In the genomic region with DNA sequence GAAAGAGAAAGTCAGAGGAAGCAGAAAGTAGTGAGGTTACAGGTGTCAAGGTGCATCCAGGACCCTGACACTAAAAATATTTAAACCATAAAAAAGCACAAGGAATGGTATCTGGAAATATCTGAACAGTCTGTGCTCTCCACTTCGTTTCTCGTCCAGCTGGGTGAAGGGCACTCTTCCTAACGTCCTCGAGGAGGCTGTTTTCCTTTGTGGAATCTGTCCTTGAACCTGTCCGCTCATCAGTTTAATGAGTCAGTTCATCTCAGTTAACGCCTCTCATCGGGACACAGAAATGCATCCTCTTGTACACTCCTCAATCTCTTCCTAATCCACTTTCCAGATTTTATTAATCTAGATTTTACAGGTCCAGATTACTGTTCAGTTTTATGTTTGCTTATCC, we compare ENCODE assay signal across 28 mouse cellular contexts. TPM values are rescaled to one million over a fixed set of nuclear protein-coding genes. Genes with fewer than 3 reads are reported as not detected.
DNase-seq lines count a peak whose midpoint lies in the region; ATAC-seq and TF ChIP-seq lines count a peak whose summit lies in the region.
"Had no signal": no experiment of that assay in that cellular context is flagged by ENCODE, and none has a peak within 500 bp of the region (broad histone marks: within the 10 kb centered on the region; RNA-seq: fewer than 3 reads in every experiment).

No protein-coding gene starts in this region.

- no peak overlapping the region for H3K4me2 ChIP-seq in midbrain, postnatal 0 days (ENCODE audit: low read depth, low read length, poor library complexity, severe bottlenecking)
- H3K4me2 ChIP-seq: embryonic facial prominence, embryonic 13.5 days; embryonic facial prominence, embryonic 15.5 days; forebrain, embryonic 12.5 days had no signal

- no peaks in the 10 kb centered on the region for H3K9me3 ChIP-seq in midbrain, postnatal 0 days (ENCODE audit: low read length)
- H3K9me3 ChIP-seq: embryonic facial prominence, embryonic 13.5 days; embryonic facial prominence, embryonic 15.5 days; forebrain, embryonic 10.5 days; forebrain, embryonic 12.5 days had no signal

- H3K9ac ChIP-seq in midbrain, postnatal 0 days (replicated peaks; ENCODE audit: low read length, poor library complexity, severe bottlenecking), result no peak overlapping the region
- H3K9ac ChIP-seq: embryonic facial prominence, embryonic 13.5 days; embryonic facial prominence, embryonic 15.5 days; forebrain, embryonic 12.5 days had no signal

- 85% methylated on average over 7 of the region's 7 CpGs for WGBS in midbrain, postnatal 0 days

- no peak overlapping the region for H3K27ac ChIP-seq in midbrain, postnatal 0 days (ENCODE audit: low read depth, low read length)
- H3K27ac ChIP-seq: embryonic facial prominence, embryonic 13.5 days; embryonic facial prominence, embryonic 15.5 days; forebrain, embryonic 10.5 days; forebrain, embryonic 12.5 days had no signal

- H3K27me3 ChIP-seq in midbrain, postnatal 0 days (ENCODE audit: insufficient read depth, low read length), result no peaks in the 10 kb centered on the region
- H3K27me3 ChIP-seq: embryonic facial prominence, embryonic 13.5 days; forebrain, embryonic 12.5 days had no signal

- TF ChIP-seq CTCF in midbrain, postnatal 0 days (IDR thresholded peaks at IDR 0.05), result no peak

- DNase-seq in adrenal gland, adult (ENCODE audit: inconsistent age in 2 of 2, low spot score in 1 of 2), result peak; percentile 67 to 79
- DNase-seq in adrenal gland, postnatal 4 days (ENCODE audit: low spot score in 2 of 2), result no peak
- DNase-seq in adrenal gland, adult 8-10 months, result peak; percentile 41
- no peak for DNase-seq in adrenal gland, postnatal 25 days
- peak; percentile 71 for DNase-seq in testis, postnatal 14 days (ENCODE audit: low spot score)
- no peak for DNase-seq in testis, postnatal 10 days (ENCODE audit: low spot score)
- DNase-seq in adrenal gland, postnatal 36 days, result peak; percentile 22 to 51
- no peak for DNase-seq in midbrain, postnatal 0 days (ENCODE audit: low spot score)
- DNase-seq: B cell, adult 2 months; cerebellum, adult 11 months; cerebellum, adult 18-20 months; cerebellum, adult 8-10 months; cerebellum, adult 9-11 months; cerebellum, postnatal 14 days; cerebellum, postnatal 36 days; embryo, embryonic 11 days had no signal

- no peaks in the 10 kb centered on the region for H3K4me1 ChIP-seq in midbrain, postnatal 0 days (ENCODE audit: insufficient read depth, low read length)
- H3K4me1 ChIP-seq: embryonic facial prominence, embryonic 13.5 days; embryonic facial prominence, embryonic 15.5 days had no signal

- ATAC-seq in midbrain, postnatal 0 days (ENCODE audit: low FRiP score), result no peak
- ATAC-seq: activated CD4-positive, CD25-positive, alpha-beta regulatory T cell, adult 4 months; CD4-positive, CD25-positive, alpha-beta regulatory T cell, adult 4 months; forebrain, embryonic 14.5 days; forebrain, embryonic 16.5 days; Patski had no signal

- H3K4me3 ChIP-seq in midbrain, postnatal 0 days (ENCODE audit: low read depth, low read length), result no peak overlapping the region
- H3K4me3 ChIP-seq: embryonic facial prominence, embryonic 13.5 days; embryonic facial prominence, embryonic 15.5 days; erythroblast, embryonic 14.5 days; forebrain, embryonic 10.5 days; forebrain, embryonic 12.5 days had no signal

- no peaks in the 10 kb centered on the region for H3K36me3 ChIP-seq in midbrain, postnatal 0 days (ENCODE audit: insufficient read depth, low read length)
- H3K36me3 ChIP-seq: embryonic facial prominence, embryonic 13.5 days; embryonic facial prominence, embryonic 15.5 days; forebrain, embryonic 10.5 days; forebrain, embryonic 12.5 days; G1E had no signal

RNA-seq across cellular contexts. Expression of a gene that starts 44.6 kb away (rescaled TPM):
- 10 to 100 TPM; 17.5 to 24.6 TPM for total RNA-seq in adrenal gland, postnatal 4 days (2021)
- 10 to 100 TPM; 13.0 to 15.2 (median 14.0) TPM for total RNA-seq in adrenal gland, adult 8-10 months (2022)
- total RNA-seq in adrenal gland, postnatal 25 days (2021), result 9.4 and 9.7 TPM in 2 replicates
- total RNA-seq in adrenal gland, postnatal 36 days (2021), result 10 to 100 TPM; 15.4 to 17.5 TPM
- 6.8 and 9.0 TPM in 2 replicates for total RNA-seq in midbrain, postnatal 0 days (2014; rRNA removed)
- 5.7 and 5.8 TPM in 2 replicates for polyA plus RNA-seq in midbrain, postnatal 0 days (2015; fragmentation: Nextera tagmentation; extraction: Ambion mirVana)
- total RNA-seq: common myeloid progenitor, adult 5-6 weeks had no signal
- polyA plus RNA-seq: activated CD4-positive, CD25-positive, alpha-beta regulatory T cell, adult 4 months; G1E had no signal

Comparison
In these comparisons a context has a peak if more than half of its experiments do, and no peak if none do; other contexts are left out.
1. DNase-seq: peak in adrenal gland, adult (2 of 2), adrenal gland, adult 8-10 months (single experiment), testis, postnatal 14 days (single experiment) and adrenal gland, postnatal 36 days (2 of 2); none in adrenal gland, postnatal 4 days (0 of 2), adrenal gland, postnatal 25 days (single experiment), testis, postnatal 10 days (single experiment) and midbrain, postnatal 0 days (single experiment).